Mouse (Mus musculus): Measurements from ENCODE around the gene Ank.

- TF ChIP-seq POLR2A (IDR thresholded peaks at IDR 0.05; ENCODE audit: insufficient read depth, low read length) (no peak), CTCF (IDR thresholded peaks at IDR 0.05; ENCODE audit: low read depth, low read length) (no peak), EP300 (IDR thresholded peaks at IDR 0.05; ENCODE audit: insufficient read depth, low read depth, low read length) (no peak)
Observed at GRCm38 (mm10) chr15:27617227-27617626, 150.8 kb downstream of the Ank start.

Data from ES-Bruce4 (cell line).